Mouse (Mus musculus) olfactory bulb, adult 2 months (tissue): ENCODE measurements at regions not wholly inside any gene's neighbourhood (a gene's known extent, or its start where the extent isn't known, plus 50 kb on each side); places are given as distances from the start of the nearest gene placed in this dataset.

Experiments
- CTCF ChIP-seq: fragments of 200-500 bp; IDR thresholded peaks from 2 replicates; pipeline ENCODE4 v1.5.1; 2012; ENCODE audit warnings: low read depth, mild to moderate bottlenecking, low read length, moderate library complexity; ENCODE audit not compliant: insufficient read depth
- POLR2A ChIP-seq: fragments of 200-500 bp; IDR thresholded peaks from 2 replicates; pipeline ENCODE4 v1.6.1; 2012; ENCODE audit warnings: mild to moderate bottlenecking, low read depth, low read length, moderate library complexity; ENCODE audit not compliant: insufficient read depth

DNA sequence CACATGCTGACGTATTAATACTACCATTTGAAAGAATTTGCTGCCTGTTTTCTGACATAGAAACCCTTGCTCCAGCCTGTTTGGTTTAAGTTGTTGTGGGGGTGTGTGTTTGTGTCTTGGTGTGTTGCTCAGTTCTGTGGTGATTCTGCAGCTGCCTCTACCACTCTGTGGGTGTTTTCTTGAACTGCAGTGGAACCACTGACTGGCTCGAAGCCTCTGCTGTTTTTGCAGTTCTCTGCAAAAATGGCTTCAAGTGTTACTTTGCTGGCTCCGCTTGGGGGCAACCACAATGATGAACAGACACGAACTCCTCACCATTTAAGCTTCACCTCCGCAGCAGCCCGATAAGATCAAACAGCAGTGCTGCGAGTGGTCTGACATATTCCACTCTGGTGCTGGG is 274.6 kb downstream of the Ets1 start:
- TF ChIP-seq POLR2A (no peak), CTCF (no peak)
